Mouse (Mus musculus): Measurements from ENCODE around the gene Gpt2. TPM values are rescaled to one million over a fixed set of nuclear protein-coding genes. Genes with fewer than 3 reads are reported as not detected.

The Gpt2 gene
- 1 to 10 TPM; 1.3 to 6.7 TPM for polyA plus RNA-seq (2017; shearing (Covaris generic))

DNA sequence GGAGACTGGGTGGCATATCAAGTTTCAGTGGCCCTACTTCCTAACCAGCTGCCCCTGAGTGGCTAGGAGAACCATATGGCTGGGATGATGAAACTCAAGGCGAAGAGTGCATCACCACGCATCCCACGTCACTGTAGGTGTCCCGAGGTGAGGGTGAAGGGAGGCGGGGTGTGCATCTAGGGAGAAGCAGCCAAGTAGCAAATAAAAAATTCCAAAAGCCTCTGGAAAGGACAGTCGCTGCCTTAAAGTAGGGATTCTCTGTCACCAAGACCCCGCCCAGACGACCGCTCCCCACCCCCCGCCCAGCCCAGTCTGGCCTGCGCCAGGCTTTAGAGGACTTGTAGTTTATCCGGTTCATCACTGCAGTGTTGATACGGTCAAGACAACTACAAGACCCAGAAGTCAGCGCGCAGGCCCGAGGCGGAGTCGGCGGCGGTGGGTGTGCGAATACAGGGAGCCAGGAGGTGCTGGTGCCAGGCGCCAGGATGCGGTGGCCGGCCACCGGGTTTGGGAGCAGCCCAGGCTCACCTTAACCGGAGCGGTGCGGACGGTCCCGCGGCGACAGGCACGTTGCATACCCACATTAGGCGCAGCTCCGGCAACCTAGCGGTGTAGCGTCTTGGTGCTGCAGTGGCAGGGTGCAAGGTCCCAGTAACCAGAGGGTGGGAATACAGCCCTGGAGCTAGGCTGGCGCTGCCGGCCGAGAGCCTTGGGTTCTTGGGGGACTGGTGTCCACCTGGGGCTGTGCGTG lies at the start of gene Gpt2:
Gene Gpt2 (plus strand): TSS at position 452 of the 751 bp plus-strand sequence.

DNA sequence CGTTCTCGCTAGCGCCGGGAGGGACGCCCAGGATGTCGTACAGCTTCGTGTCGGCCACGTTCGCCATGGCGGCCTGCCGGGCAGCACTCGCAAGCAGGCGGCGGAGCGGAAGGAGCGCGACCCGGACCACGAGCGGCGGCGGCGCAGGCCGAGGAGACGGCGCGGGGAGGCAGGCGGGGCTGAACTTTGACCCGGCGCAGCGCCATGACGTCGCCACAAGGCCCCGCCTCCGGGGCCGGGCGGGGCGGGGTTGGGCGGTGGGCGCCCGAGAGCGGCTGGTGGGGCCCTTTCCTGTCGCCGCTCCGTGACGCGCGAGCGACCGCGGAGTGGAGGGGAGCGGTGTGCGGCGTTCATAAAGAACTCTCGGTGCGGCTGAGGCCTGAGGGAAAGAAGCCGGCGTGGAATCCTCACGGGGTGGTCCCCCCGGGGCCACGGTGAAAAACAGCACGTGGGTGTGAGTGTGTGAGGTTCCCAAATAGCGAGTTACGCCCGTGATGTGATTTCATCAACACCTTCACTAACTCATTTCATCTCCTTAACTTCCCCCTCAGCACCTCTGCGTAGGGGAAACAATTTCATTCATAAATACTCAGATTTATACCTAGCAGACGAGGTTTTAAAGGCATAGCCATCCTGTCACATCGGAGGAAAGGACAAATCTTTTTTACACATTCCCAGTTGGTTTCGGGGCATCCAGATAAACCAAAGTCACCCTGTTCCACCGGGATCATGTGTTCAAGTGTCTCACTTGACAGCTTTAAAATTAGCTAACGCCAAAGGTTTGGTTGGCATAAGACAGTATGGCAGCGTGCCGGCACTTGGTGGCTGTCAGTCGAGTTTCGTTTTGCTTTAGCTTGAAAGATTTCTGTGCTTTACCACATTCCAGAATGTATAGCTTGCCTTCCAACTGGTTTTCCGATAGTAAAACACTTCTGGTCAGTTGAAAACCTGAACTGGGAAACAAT lies 63.1 kb downstream of the Gpt2 start, which contains the start of gene Dnaja2:
Gene Dnaja2 (minus strand): TSS at position 164 of the 965 bp plus-strand sequence.

Other genes with a start within 250 kb of the Gpt2 start
- 10 to 100 TPM; 25.2 to 38.3 TPM for gene Orc6, start 192.9 kb upstream of the Gpt2 start, polyA plus RNA-seq (2017; shearing (Covaris generic))
- 10 to 100 TPM; 84.6 to 92.6 TPM for gene Vps35, start 192.8 kb upstream of the Gpt2 start, polyA plus RNA-seq (2017; shearing (Covaris generic))
- 1 to 10 TPM in 1 of 2 experiments, under 1 TPM in 1; 0.21 to 1.2 TPM for gene Mylk3, start 106.2 kb upstream of the Gpt2 start, polyA plus RNA-seq (2017; shearing (Covaris generic))
- gene 4921524J17Rik, start 59.7 kb upstream of the Gpt2 start, polyA plus RNA-seq (2017; shearing (Covaris generic)): 10 to 100 TPM; 46.2 to 47.0 TPM
- 100 to 1,000 TPM; 229 to 232 TPM for gene Dnaja2, start 62.8 kb downstream of the Gpt2 start, polyA plus RNA-seq (2017; shearing (Covaris generic))
- 1 to 10 TPM; 1.5 to 1.7 TPM for gene Neto2, start 208.3 kb downstream of the Gpt2 start, polyA plus RNA-seq (2017; shearing (Covaris generic))

Measured in activated CD4-positive, CD25-positive, alpha-beta regulatory T cell (primary cell).